Comparison of ENCODE assay signal across 9 mouse cellular contexts in the genomic region with DNA sequence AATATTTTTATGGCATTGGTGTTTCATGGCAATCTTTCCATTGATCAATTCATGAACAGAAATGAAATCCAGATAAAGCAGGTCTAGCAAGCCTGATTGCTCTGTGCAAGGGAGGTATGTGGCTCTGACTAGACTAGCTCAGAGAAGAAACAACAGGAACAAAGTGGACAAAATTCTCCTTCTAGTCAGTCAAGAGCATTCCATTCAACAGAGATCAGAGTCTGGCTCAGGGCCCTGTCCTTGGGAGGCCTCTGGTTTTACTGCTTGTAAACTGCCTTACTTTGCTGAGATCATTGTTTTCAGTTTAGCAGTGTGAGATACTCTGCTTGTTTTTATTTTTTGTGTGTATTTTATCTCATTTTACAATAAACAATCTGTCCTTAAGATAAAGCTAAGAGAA.
A peak's percentile ranks its signal among the peaks of the same experiment; 100 is the strongest.
DNase-seq lines count a peak whose midpoint lies in the region; ATAC-seq lines count a peak whose summit lies in the region.
"Had no signal": no experiment of that assay in that cellular context is flagged by ENCODE, and none has a peak within 500 bp of the region (broad histone marks: within the 10 kb centered on the region; RNA-seq: fewer than 3 reads in every experiment).

No protein-coding gene starts in this region.

- no peaks in the 10 kb centered on the region for H3K4me1 ChIP-seq in forebrain, embryonic 13.5 days
- no peaks in the 10 kb centered on the region for H3K4me1 ChIP-seq in forebrain, embryonic 12.5 days
- no peaks in the 10 kb centered on the region for H3K4me1 ChIP-seq in hindbrain, embryonic 16.5 days (ENCODE audit: control insufficient read depth, insufficient read depth, low read depth, low read length)
- H3K4me1 ChIP-seq in midbrain, embryonic 10.5 days, result no peaks in the 10 kb centered on the region

- no peak overlapping the region for H3K27ac ChIP-seq in forebrain, embryonic 13.5 days
- H3K27ac ChIP-seq in forebrain, embryonic 12.5 days, result no peak overlapping the region
- no peak overlapping the region for H3K27ac ChIP-seq in hindbrain, embryonic 16.5 days (ENCODE audit: low read depth, low read length)
- H3K27ac ChIP-seq in midbrain, embryonic 10.5 days (replicated peaks), result no peak overlapping the region

- peak; percentile 27; the same call in 1 of the 2 replicates for ATAC-seq in forebrain, embryonic 13.5 days
- no peak for ATAC-seq in forebrain, embryonic 12.5 days (ENCODE audit: low FRiP score)
- ATAC-seq in hindbrain, embryonic 16.5 days, result no peak

- no peaks in the 10 kb centered on the region for H3K36me3 ChIP-seq in forebrain, embryonic 13.5 days (ENCODE audit: poor library complexity, severe bottlenecking)
- H3K36me3 ChIP-seq in forebrain, embryonic 12.5 days (replicated peaks), result no peaks in the 10 kb centered on the region
- no peaks in the 10 kb centered on the region for H3K36me3 ChIP-seq in hindbrain, embryonic 16.5 days (ENCODE audit: control insufficient read depth, insufficient read depth, low read length)
- no peaks in the 10 kb centered on the region for H3K36me3 ChIP-seq in midbrain, embryonic 10.5 days

- H3K9ac ChIP-seq in forebrain, embryonic 13.5 days, result no peak overlapping the region
- no peak overlapping the region for H3K9ac ChIP-seq in forebrain, embryonic 12.5 days
- H3K9ac ChIP-seq in hindbrain, embryonic 16.5 days (ENCODE audit: low read depth, low read length), result no peak overlapping the region

- intact Hi-C loops in heart, postnatal 14 days (cut with DNase I), result no loop called here

- no peak overlapping the region for H3K4me2 ChIP-seq in forebrain, embryonic 13.5 days
- H3K4me2 ChIP-seq in forebrain, embryonic 12.5 days, result no peak overlapping the region
- H3K4me2 ChIP-seq in hindbrain, embryonic 16.5 days (ENCODE audit: low read length), result no peak overlapping the region

- DNase-seq in fibroblast of lung, adult 2 months (ENCODE audit: low read depth), result peak; percentile 33
- DNase-seq in heart, postnatal 14 days, result peak; percentile 25 to 51
- peak; percentile 30 for DNase-seq in lung, postnatal 14 days
- DNase-seq in right cerebral cortex, adult 2 months (ENCODE audit: low spot score in 2 of 2), result no peak
- DNase-seq in midbrain, embryonic 10.5 days (ENCODE audit: low spot score), result no peak

- H3K9me3 ChIP-seq in forebrain, embryonic 13.5 days (replicated peaks), result no peaks in the 10 kb centered on the region
- H3K9me3 ChIP-seq in forebrain, embryonic 12.5 days, result no peaks in the 10 kb centered on the region
- no peaks in the 10 kb centered on the region for H3K9me3 ChIP-seq in hindbrain, embryonic 16.5 days (ENCODE audit: control insufficient read depth, low read length)
- no peaks in the 10 kb centered on the region for H3K9me3 ChIP-seq in midbrain, embryonic 10.5 days (replicated peaks)

- no peak overlapping the region for H3K4me3 ChIP-seq in forebrain, embryonic 13.5 days
- no peak overlapping the region for H3K4me3 ChIP-seq in forebrain, embryonic 12.5 days (replicated peaks)
- no peak overlapping the region for H3K4me3 ChIP-seq in hindbrain, embryonic 16.5 days (ENCODE audit: low read length)
- H3K4me3 ChIP-seq in midbrain, embryonic 10.5 days, result no peak overlapping the region
- H3K4me3 ChIP-seq: erythroblast, embryonic 14.5 days had no signal

- H3K27me3 ChIP-seq in forebrain, embryonic 13.5 days, result no peaks in the 10 kb centered on the region
- H3K27me3 ChIP-seq in forebrain, embryonic 12.5 days, result no peaks in the 10 kb centered on the region
- no peaks in the 10 kb centered on the region for H3K27me3 ChIP-seq in hindbrain, embryonic 16.5 days (replicated peaks; ENCODE audit: control insufficient read depth, insufficient read depth, low read length)
- no peaks in the 10 kb centered on the region for H3K27me3 ChIP-seq in midbrain, embryonic 10.5 days (ENCODE audit: low read depth, poor library complexity, severe bottlenecking)

Comparison
In these comparisons a context has a peak if more than half of its experiments do, and no peak if none do; other contexts are left out.
1. DNase-seq: peak in fibroblast of lung, adult 2 months (single experiment), heart, postnatal 14 days (2 of 2) and lung, postnatal 14 days (single experiment); none in right cerebral cortex, adult 2 months (0 of 2) and midbrain, embryonic 10.5 days (single experiment).